Mouse (Mus musculus) ES-Bruce4 (cell line): ENCODE results near the gene Kmt5a.

Experiments
- CTCF ChIP-seq: IDR thresholded peaks from one replicate; pipeline ENCODE4 v1.8.1; 2011; ENCODE audit warnings: low read depth, low read length
- POLR2A ChIP-seq: IDR thresholded peaks from one replicate; pipeline ENCODE4 v1.8.1; 2011; ENCODE audit warnings: low read length; ENCODE audit not compliant: insufficient read depth

- TF ChIP-seq POLR2A, result no peak
- TF ChIP-seq CTCF, result no peak
Measured at GRCm38 (mm10) chr5:124432398-124433012, 7.2 kb upstream of the Kmt5a start.
